Mouse (Mus musculus) midbrain, embryonic 13.5 days (tissue): ENCODE measurements at regions not wholly inside any gene's neighbourhood (a gene's known extent, or its start where the extent isn't known, plus 50 kb on each side); places are given as distances from the start of the nearest gene placed in this dataset.

Experiments
- ATAC-seq: fragments of 200-750 bp; cut with Nextera tagmentation; 2 replicates; pipeline ENCODE4 v1.8.0; 2017; ENCODE audit warnings: mild to moderate bottlenecking, moderate TSS enrichment, moderate library complexity
- H3K27ac ChIP-seq: fragments of 300-500 bp; sonication (generic); 2 replicates; pipeline ENCODE4 v1.5.1; 2015; ENCODE audit warnings: inconsistent platforms, mild to moderate bottlenecking, moderate library complexity
- H3K27me3 ChIP-seq: fragments of 300-500 bp; sonication (generic); 2 replicates; pipeline ENCODE4 v1.6.1; 2015; ENCODE audit warnings: mild to moderate bottlenecking, inconsistent platforms
- H3K36me3 ChIP-seq: fragments of 300-500 bp; sonication (generic); 2 replicates; pipeline ENCODE4 v1.6.1; 2015; ENCODE audit warnings: mild to moderate bottlenecking, inconsistent platforms
- H3K4me1 ChIP-seq: fragments of 300-500 bp; sonication (generic); replicated peaks from 2 replicates; pipeline ENCODE4 v1.6.1; 2015; ENCODE audit warnings: inconsistent platforms
- H3K4me2 ChIP-seq: fragments of 300-500 bp; sonication (generic); replicated peaks from 2 replicates; pipeline ENCODE4 v1.6.1; 2015; ENCODE audit warnings: moderate library complexity, mild to moderate bottlenecking, inconsistent platforms
- H3K4me3 ChIP-seq: fragments of 300-500 bp; sonication (generic); replicated peaks from 2 replicates; pipeline ENCODE4 v1.5.1; 2015; ENCODE audit warnings: mild to moderate bottlenecking, inconsistent platforms
- H3K9ac ChIP-seq: fragments of 300-500 bp; sonication (generic); replicated peaks from 2 replicates; pipeline ENCODE4 v1.6.1; 2015; ENCODE audit warnings: mild to moderate bottlenecking, inconsistent platforms
- H3K9me3 ChIP-seq: fragments of 300-500 bp; sonication (generic); 2 replicates; pipeline ENCODE4 v1.6.1; 2016; ENCODE audit warnings: mild to moderate bottlenecking, inconsistent platforms
- whole genome bisulfite sequencing: fragments of 180-500 bp; shearing (Covaris S2); methylation state at CpG from one replicate; pipeline ENCODE4 v1.1.7; 2015; 5-methylcytosine and 5-hydroxymethylcytosine counted together

- no peak for ATAC-seq
- H3K4me3 ChIP-seq: no peak overlapping the region
- H3K36me3 ChIP-seq: no peaks in the 10 kb centered on the region
- peak overlapping the region; percentile 35; the same call in 1 of the 2 replicates for H3K27ac ChIP-seq
- no peak overlapping the region for H3K9ac ChIP-seq
- H3K4me1 ChIP-seq: peaks cover 8% of the 10 kb centered on the region; the same call in 1 of the 2 replicates
- H3K27me3 ChIP-seq: no peaks in the 10 kb centered on the region
- H3K4me2 ChIP-seq: no peak overlapping the region
- H3K9me3 ChIP-seq: no peaks in the 10 kb centered on the region
- 73% methylated on average over 3 of the region's 3 CpGs for WGBS
Observed at GRCm38 (mm10) chr3:42514922-42515593, 772.6 kb downstream of the D3Ertd751e start.

- 67% methylated on average over 2 of the region's 2 CpGs for WGBS
- Histone ChIP-seq H3K4me3 (no peak overlapping the region), H3K27me3 (no peaks in the 10 kb centered on the region), H3K9ac (no peak overlapping the region), H3K27ac (no peak overlapping the region), H3K9me3 (no peaks in the 10 kb centered on the region), H3K4me2 (no peak overlapping the region), H3K36me3 (no peaks in the 10 kb centered on the region), H3K4me1 (peaks cover 8% of the 10 kb centered on the region; the same call in 1 of the 2 replicates)
- no peak for ATAC-seq
Observed at GRCm38 (mm10) chr3:42516286-42516685, 773.9 kb downstream of the D3Ertd751e start.

- ATAC-seq: no peak
- Histone ChIP-seq H3K27ac (no peak overlapping the region), H3K4me1 (no peaks in the 10 kb centered on the region), H3K36me3 (no peaks in the 10 kb centered on the region), H3K9me3 (no peaks in the 10 kb centered on the region), H3K27me3 (no peaks in the 10 kb centered on the region), H3K9ac (no peak overlapping the region), H3K4me2 (no peak overlapping the region), H3K4me3 (no peak overlapping the region)
- WGBS: 81% methylated on average over 4 of the region's 4 CpGs
Observed at GRCm38 (mm10) chr3:42531397-42531796, 789.0 kb downstream of the D3Ertd751e start.

- H3K27ac ChIP-seq: no peak overlapping the region
- H3K9me3 ChIP-seq: no peaks in the 10 kb centered on the region
- no peak overlapping the region for H3K9ac ChIP-seq
- H3K4me2 ChIP-seq: no peak overlapping the region
- no peaks in the 10 kb centered on the region for H3K27me3 ChIP-seq
- H3K4me1 ChIP-seq: 0 out of 2 replicates have a peak, but pooled peaks cover 2% of the 10 kb centered on the region
- H3K4me3 ChIP-seq: no peak overlapping the region
- H3K36me3 ChIP-seq: no peaks in the 10 kb centered on the region
- no peak for ATAC-seq
- 85% methylated on average over 1 of the region's 1 CpGs for WGBS
Observed at GRCm38 (mm10) chr3:42566731-42567130, 824.3 kb downstream of the D3Ertd751e start.

GRCm38 (mm10) chr3:42570364-42571024, 828.1 kb downstream of the D3Ertd751e start:
- H3K36me3 ChIP-seq: no peaks in the 10 kb centered on the region
- H3K9me3 ChIP-seq: no peaks in the 10 kb centered on the region
- no peak overlapping the region for H3K9ac ChIP-seq
- no peak overlapping the region for H3K4me3 ChIP-seq
- H3K27ac ChIP-seq: peak overlapping the region; percentile 68; the same call in 1 of the 2 replicates
- WGBS: 56% methylated on average over 3 of the region's 3 CpGs
- no peak overlapping the region for H3K4me2 ChIP-seq
- ATAC-seq: peak; percentile 79
- peaks cover 17% of the 10 kb centered on the region; the same call in 1 of the 2 replicates for H3K4me1 ChIP-seq
- H3K27me3 ChIP-seq: no peaks in the 10 kb centered on the region

GRCm38 (mm10) chr3:42571877-42572459, 829.6 kb downstream of the D3Ertd751e start:
- Histone ChIP-seq H3K4me1 (peaks cover 17% of the 10 kb centered on the region; the same call in 1 of the 2 replicates), H3K9ac (no peak overlapping the region), H3K4me2 (no peak overlapping the region), H3K4me3 (no peak overlapping the region), H3K27me3 (no peaks in the 10 kb centered on the region), H3K36me3 (no peaks in the 10 kb centered on the region), H3K9me3 (no peaks in the 10 kb centered on the region), H3K27ac (peak overlapping the region; percentile 31; the same call in 1 of the 2 replicates)
- no peak for ATAC-seq
- 13% methylated on average over 3 of the region's 3 CpGs for WGBS

- no peak overlapping the region for H3K27ac ChIP-seq
- H3K36me3 ChIP-seq: no peaks in the 10 kb centered on the region
- no peak overlapping the region for H3K4me3 ChIP-seq
- ATAC-seq: peak; percentile 90
- H3K9me3 ChIP-seq: no peaks in the 10 kb centered on the region
- no peak overlapping the region for H3K9ac ChIP-seq
- peaks cover 17% of the 10 kb centered on the region; the same call in 1 of the 2 replicates for H3K4me1 ChIP-seq
- H3K4me2 ChIP-seq: no peak overlapping the region
- no peaks in the 10 kb centered on the region for H3K27me3 ChIP-seq
Observed at GRCm38 (mm10) chr3:42573155-42573554, 830.7 kb downstream of the D3Ertd751e start.

GRCm38 (mm10) chr3:42582311-42582710, 839.9 kb downstream of the D3Ertd751e start:
- Histone ChIP-seq H3K9ac (no peak overlapping the region), H3K4me2 (no peak overlapping the region), H3K4me1 (no peaks in the 10 kb centered on the region), H3K27ac (no peak overlapping the region), H3K27me3 (no peaks in the 10 kb centered on the region), H3K36me3 (no peaks in the 10 kb centered on the region), H3K9me3 (no peaks in the 10 kb centered on the region), H3K4me3 (no peak overlapping the region)
- 21% methylated on average over 1 of the region's 1 CpGs for WGBS
- no peak for ATAC-seq

GRCm38 (mm10) chr3:42587296-42587932, 845.0 kb downstream of the D3Ertd751e start:
- 72% methylated on average over 6 of the region's 6 CpGs for WGBS

GRCm38 (mm10) chr3:42589516-42589915, 847.1 kb downstream of the D3Ertd751e start:
- Histone ChIP-seq H3K27ac (no peak overlapping the region), H3K9ac (no peak overlapping the region), H3K4me2 (no peak overlapping the region), H3K36me3 (no peaks in the 10 kb centered on the region), H3K4me3 (no peak overlapping the region), H3K4me1 (no peaks in the 10 kb centered on the region), H3K27me3 (no peaks in the 10 kb centered on the region), H3K9me3 (no peaks in the 10 kb centered on the region)
- ATAC-seq: no peak
- WGBS: 88% methylated on average over 2 of the region's 2 CpGs

More at GRCm38 (mm10) chr3:42587296-42587932, 845.0 kb downstream of the D3Ertd751e start:
- Histone ChIP-seq H3K4me3 (no peak overlapping the region), H3K9me3 (no peaks in the 10 kb centered on the region), H3K4me1 (no peaks in the 10 kb centered on the region), H3K36me3 (no peaks in the 10 kb centered on the region), H3K27me3 (no peaks in the 10 kb centered on the region), H3K4me2 (no peak overlapping the region), H3K9ac (no peak overlapping the region), H3K27ac (no peak overlapping the region)
- no peak for ATAC-seq

GRCm38 (mm10) chr3:42590126-42590525, 847.7 kb downstream of the D3Ertd751e start:
- Histone ChIP-seq H3K9ac (no peak overlapping the region), H3K27me3 (no peaks in the 10 kb centered on the region), H3K27ac (no peak overlapping the region), H3K4me2 (no peak overlapping the region), H3K4me1 (no peaks in the 10 kb centered on the region), H3K36me3 (no peaks in the 10 kb centered on the region), H3K4me3 (no peak overlapping the region), H3K9me3 (no peaks in the 10 kb centered on the region)
- ATAC-seq: no peak
- WGBS: 90% methylated on average over 2 of the region's 2 CpGs
